Mouse (Mus musculus) frontal cortex, postnatal 25 days (tissue): ENCODE results near the gene Znhit3.
A peak's percentile ranks its signal among the peaks of the same experiment; 100 is the strongest.
"Not testable (repeated sequence)": the region's sequence is repeated elsewhere in the genome, so short reads cannot be mapped to it uniquely, and the experiment has no call there.

ENCODE experiments used
- DNase-seq, 2 experiments: peaks; one replicate each; pipeline ENCODE4 v3.0.0; 2022; ENCODE audit warnings: low spot score in 2 of 2

Znhit3 gene

DNA sequence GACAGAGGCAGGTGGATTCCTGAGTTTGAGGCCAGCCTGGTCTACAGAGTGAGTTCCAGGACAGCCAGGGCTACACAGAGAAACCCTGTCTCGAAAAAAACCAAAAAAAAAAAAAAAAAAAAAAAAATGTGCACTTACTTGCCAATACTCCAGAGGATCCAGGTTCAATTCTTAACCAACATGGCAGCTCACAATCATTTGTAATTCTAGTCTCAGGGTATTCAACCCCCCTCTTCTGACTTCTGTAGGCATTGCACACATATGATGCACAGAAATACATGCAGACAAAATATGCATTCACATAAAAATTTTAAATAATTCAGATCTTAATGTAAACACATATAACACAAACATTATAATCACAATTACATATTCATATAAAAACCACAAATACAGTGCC lies 40.1 kb downstream of the Znhit3 start:
- DNase-seq = not testable (repeated sequence)

DNA sequence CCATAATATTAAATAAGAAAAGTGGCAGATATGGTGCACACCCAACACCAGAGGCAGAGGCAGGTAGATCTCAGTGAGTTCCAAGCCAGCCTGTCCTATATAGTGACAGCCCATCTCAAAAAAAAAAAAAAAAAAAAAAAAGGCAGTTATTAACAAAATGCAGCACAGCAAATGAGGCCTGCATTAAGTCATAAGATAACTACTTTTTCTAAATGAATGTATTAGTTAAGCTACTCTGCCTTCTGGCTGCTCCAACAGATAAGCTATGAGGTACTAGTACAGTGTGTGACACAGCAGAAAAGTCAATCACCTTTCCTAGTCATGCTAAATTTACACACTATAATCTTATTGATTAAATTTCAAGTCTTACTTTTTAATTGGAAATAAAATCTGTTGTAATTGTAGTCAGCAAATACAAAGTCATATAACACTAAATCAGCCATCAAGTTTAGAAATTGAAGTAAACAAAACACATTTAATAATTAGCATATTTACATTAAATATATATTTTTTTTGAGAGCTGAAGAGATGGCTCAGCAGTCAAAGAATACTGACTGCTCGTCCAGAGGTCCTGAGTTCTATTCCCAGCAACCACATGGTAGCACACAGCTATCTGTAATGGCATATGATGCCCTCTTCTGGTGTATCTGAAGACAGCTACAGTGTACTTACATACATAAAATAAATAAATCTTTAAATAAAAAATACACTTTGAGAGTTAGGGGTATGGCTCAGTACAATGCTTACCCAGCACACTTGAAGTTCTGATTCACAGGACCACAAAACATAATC lies 42.9 kb downstream of the Znhit3 start:
- DNase-seq = no peak

DNA sequence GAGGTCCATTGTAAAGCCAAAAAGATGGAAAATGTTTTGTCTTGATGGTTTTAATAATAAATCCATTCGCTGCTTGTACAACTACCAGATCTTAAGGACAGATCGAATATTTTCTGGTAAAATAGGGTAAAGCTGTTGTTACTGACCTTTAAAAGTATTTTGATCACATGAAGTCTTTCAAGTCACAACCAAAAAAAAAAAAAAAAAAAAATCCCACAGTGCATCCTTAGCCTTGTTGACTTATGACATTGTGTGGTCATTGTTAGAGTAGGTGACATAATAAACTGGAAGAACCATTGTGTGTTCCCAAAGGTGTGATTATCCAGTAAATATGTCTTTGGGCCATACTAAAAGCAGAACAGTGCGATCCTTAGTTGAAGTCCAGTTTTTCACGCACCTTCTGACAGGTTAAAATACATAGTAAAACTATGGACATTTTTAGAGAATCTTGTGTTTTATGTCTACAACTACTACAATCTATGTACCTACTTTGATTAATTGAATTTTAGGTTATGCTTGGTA lies 44.6 kb downstream of the Znhit3 start:
- DNase-seq = no peak

DNA sequence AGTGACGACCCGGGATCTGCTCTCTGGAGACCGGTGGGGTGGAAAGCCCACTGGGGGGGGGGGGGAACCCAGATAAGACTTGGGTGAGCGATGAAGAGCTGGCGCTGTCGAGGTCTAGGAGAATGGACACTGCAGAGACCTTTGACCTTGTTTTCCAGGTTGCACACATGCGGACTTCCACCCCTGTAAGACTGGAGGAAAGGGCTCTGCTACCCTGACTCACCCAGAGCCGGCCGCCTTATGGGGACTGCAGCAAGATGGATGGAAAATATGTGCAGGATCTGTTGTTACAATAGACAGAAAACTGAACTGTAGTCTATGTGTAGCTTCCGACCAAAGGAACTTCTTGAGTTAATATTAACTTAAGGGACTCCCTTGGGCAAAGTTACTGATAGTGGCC lies 45.1 kb downstream of the Znhit3 start:
- peak in 1 of 2 experiments; percentile 24 for DNase-seq

DNA sequence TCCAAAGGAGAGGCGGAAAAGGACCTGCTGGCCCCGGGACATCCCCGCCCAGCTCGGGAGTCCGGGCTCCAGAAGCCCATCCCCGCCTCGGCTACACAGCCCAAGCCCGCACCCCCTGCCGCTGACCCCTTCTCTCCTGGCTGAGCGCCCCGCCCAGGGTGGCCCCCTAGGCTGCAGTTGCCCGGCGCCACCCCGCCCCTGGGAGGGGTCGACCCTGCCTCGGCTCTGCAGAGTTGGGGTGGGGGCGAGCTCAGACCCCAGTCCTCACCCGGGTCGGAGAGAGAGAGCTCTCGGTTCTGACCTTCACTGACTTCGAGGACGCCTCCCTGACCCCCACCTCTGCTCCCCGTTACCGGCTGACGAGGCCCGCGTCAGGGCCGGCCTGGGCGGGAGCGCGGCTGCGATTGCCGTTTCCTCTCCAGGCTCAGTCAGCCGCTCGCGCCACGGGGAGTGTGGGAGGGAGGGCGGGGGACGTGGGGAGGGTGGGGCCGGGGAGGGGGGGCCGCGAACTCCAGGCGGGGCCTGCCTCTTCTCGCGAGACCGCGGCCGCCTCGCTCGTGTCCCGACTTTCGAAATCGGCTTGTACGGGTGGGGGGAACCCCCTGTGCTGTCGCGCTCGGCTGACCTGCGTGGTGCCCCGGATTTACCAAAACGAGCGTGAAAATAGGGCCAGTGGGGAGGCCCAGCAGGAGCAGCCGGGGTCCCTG lies 45.7 kb downstream of the Znhit3 start, which contains the start of gene Ggnbp2:
Gene Ggnbp2, minus strand, starts transcription at position 481 of the 707 bp plus-strand sequence.
- DNase-seq = peak; percentile 69 to 84

DNA sequence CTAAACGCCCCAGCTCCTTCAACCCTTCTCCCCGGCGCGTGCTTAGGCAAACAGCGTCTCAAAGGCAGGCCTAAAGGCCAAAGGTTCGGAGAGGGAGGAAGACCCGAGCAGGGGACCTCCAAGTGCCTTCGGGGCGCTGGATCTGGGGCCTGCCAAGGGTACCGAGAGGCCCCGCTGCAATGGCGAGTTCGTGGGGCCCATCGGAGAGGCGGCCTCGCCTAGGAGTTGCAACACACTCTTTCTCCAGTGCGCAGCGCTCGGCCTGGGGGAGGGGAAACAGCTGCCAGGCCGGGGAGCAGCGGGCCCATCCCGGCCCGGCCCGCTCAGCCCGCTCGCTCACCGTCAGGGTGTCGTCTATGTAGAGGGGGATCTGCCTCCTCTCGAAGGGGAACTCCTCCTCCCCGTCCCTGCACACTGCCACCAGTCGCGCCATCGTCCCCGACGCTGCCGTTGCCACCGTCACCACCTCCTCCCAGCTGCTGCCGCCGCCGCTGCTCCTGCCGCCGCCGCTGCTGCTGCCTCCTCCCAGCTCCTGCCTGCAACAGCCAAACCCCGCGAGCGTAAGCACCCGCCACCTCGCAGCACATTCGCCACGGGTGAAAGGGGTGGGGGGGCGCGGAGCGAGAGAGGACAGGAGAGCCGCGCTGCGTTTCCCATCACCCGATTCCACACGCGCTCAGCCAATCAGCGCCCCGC lies 46.5 kb downstream of the Znhit3 start:
- peak; percentile 82 to 87 for DNase-seq

DNA sequence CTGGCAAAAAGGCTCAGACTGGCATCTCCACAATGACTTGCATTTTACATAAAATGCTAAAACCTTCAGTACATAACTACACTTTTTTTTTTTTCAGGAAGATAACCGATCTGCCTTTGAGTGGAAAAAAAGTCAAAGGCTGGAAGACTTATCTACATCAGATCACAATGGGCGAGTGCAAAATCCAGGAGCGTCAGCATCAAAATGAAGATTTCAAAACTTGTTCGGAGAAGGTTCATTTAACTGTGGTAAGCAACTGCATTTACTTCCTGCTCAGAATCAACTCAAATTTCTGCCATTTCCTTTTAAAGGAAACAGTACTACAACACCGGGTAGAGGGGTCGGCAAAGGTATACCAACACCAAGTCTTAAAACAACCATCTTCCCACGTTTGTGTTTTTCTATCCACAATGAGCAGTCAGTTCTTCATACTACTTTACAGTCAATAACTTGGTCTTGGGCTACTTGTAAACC lies 47.3 kb downstream of the Znhit3 start:
- DNase-seq = no peak

DNA sequence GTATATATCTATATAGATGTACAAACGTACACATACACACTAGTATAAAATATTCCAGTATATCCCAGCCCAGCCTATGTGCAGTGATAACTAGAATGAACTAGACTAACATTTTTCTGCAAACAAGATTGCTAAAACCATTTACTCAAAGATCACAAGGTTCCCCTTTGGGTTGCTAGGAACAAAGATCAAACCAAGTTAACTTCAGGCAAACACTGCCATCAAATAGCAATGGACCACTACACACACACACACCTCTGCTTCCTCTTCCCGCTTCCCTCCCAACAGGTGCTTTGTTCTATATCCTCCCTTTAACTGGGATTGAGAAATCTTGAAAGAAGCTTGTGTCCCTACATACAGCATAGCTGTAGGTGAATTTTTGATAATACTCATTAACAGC lies 48.6 kb downstream of the Znhit3 start:
- no peak for DNase-seq

DNA sequence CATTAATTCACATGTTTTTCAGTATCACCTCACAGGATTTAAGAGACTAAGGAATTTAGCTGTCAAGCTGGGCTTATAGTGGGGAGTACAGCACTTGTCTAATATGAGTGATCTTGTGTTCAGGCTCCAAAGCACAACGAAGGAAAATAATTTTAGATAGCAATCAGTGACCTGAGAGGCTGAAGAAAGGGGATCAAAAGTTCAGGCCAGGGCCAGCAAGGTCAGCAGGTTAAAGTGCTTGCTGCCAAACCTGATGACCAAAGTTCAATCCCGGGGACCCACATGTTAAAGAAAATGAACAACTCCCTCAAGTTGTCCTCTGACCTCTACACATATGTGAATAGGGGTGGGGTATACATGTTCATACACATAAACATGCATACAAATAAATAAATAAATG lies 50.9 kb downstream of the Znhit3 start:
- no peak for DNase-seq
